Mouse (Mus musculus): ENCODE results near the gene Spock1. TPM values are rescaled to one million over a fixed set of nuclear protein-coding genes. Genes with fewer than 3 reads are reported as not detected.

Gene Spock1
- polyA plus RNA-seq, 1 experiment from 2014 or later: 0.24 TPM

GRCm38 (mm10) chr13:57525946-57526345 is 382.2 kb downstream of the Spock1 start:
- H3K4me2 ChIP-seq: no peak overlapping the region
- H3K9ac ChIP-seq: no peak overlapping the region
- H3K27ac ChIP-seq: no peak overlapping the region
- H3K9me3 ChIP-seq (replicated peaks): no peaks in the 10 kb centered on the region
- H3K4me3 ChIP-seq (replicated peaks): no peak overlapping the region
- peaks cover 7% of the 10 kb centered on the region; the same call in 1 of the 2 replicates for H3K4me1 ChIP-seq (replicated peaks)
- H3K36me3 ChIP-seq: no peaks in the 10 kb centered on the region
- no peak for ATAC-seq (ENCODE audit: low read depth)
- no peaks in the 10 kb centered on the region for H3K27me3 ChIP-seq
- DNase-seq: no peak

- Histone ChIP-seq H3K36me3 (no peaks in the 10 kb centered on the region), H3K9ac (no peak overlapping the region), H3K4me1 (replicated peaks) (peaks cover 7% of the 10 kb centered on the region; the same call in 1 of the 2 replicates), H3K9me3 (replicated peaks) (no peaks in the 10 kb centered on the region), H3K4me2 (no peak overlapping the region), H3K4me3 (replicated peaks) (no peak overlapping the region), H3K27me3 (no peaks in the 10 kb centered on the region), H3K27ac (no peak overlapping the region)
- DNase-seq (no peak), ATAC-seq (ENCODE audit: low read depth) (no peak)
- 31% methylated on average over 3 of the region's 3 CpGs for WGBS (ENCODE audit: insufficient replicate concordance)
These were observed 383.6 kb downstream of the Spock1 start for GRCm38 (mm10) chr13:57524546-57524945.

GRCm38 (mm10) chr13:57523366-57523765 is 384.8 kb downstream of the Spock1 start:
- Histone ChIP-seq H3K4me2 (no peak overlapping the region), H3K4me3 (replicated peaks) (no peak overlapping the region), H3K27me3 (no peaks in the 10 kb centered on the region), H3K9ac (no peak overlapping the region), H3K9me3 (replicated peaks) (no peaks in the 10 kb centered on the region), H3K36me3 (no peaks in the 10 kb centered on the region), H3K27ac (no peak overlapping the region), H3K4me1 (replicated peaks) (peaks cover 7% of the 10 kb centered on the region; the same call in 1 of the 2 replicates)
- DNase-seq (no peak), ATAC-seq (ENCODE audit: low read depth) (no peak)
- 73% methylated on average over 5 of the region's 5 CpGs for WGBS (ENCODE audit: insufficient replicate concordance)

- Histone ChIP-seq H3K4me3 (replicated peaks) (no peak overlapping the region), H3K27ac (no peak overlapping the region), H3K4me2 (no peak overlapping the region), H3K9ac (no peak overlapping the region), H3K27me3 (no peaks in the 10 kb centered on the region), H3K36me3 (no peaks in the 10 kb centered on the region), H3K9me3 (replicated peaks) (no peaks in the 10 kb centered on the region), H3K4me1 (replicated peaks) (peaks cover 7% of the 10 kb centered on the region; the same call in 1 of the 2 replicates)
- ATAC-seq (ENCODE audit: low read depth) (peak; percentile 26; the same call in 1 of the 2 replicates), DNase-seq (no peak)
- 63% methylated on average over 4 of the region's 4 CpGs for WGBS (ENCODE audit: insufficient replicate concordance)
These were observed 385.8 kb downstream of the Spock1 start for GRCm38 (mm10) chr13:57522319-57522718.

GRCm38 (mm10) chr13:57521152-57521551 is 387.0 kb downstream of the Spock1 start:
- WGBS (ENCODE audit: insufficient replicate concordance): 3% methylated on average over 3 of the region's 3 CpGs
- H3K4me1 ChIP-seq (replicated peaks): peaks cover 7% of the 10 kb centered on the region; the same call in 1 of the 2 replicates
- no peak overlapping the region for H3K4me2 ChIP-seq
- ATAC-seq (ENCODE audit: low read depth) (no peak), DNase-seq (peak; percentile 4)
- no peak overlapping the region for H3K27ac ChIP-seq
- no peaks in the 10 kb centered on the region for H3K36me3 ChIP-seq
- H3K9me3 ChIP-seq (replicated peaks): no peaks in the 10 kb centered on the region
- H3K4me3 ChIP-seq (replicated peaks): no peak overlapping the region
- no peak overlapping the region for H3K9ac ChIP-seq
- no peaks in the 10 kb centered on the region for H3K27me3 ChIP-seq

- H3K4me2 ChIP-seq: no peak overlapping the region
These were observed 388.3 kb downstream of the Spock1 start for GRCm38 (mm10) chr13:57519790-57520189.

GRCm38 (mm10) chr13:57515737-57516136 is 392.4 kb downstream of the Spock1 start:
- Histone ChIP-seq H3K9ac (no peak overlapping the region), H3K9me3 (replicated peaks) (no peaks in the 10 kb centered on the region), H3K4me1 (replicated peaks) (no peaks in the 10 kb centered on the region), H3K27ac (no peak overlapping the region), H3K4me2 (no peak overlapping the region), H3K27me3 (no peaks in the 10 kb centered on the region), H3K4me3 (replicated peaks) (no peak overlapping the region), H3K36me3 (no peaks in the 10 kb centered on the region)
- DNase-seq (no peak), ATAC-seq (ENCODE audit: low read depth) (no peak)
- 47% methylated on average over 11 of the region's 11 CpGs for whole genome bisulfite sequencing (ENCODE audit: insufficient replicate concordance)

More at GRCm38 (mm10) chr13:57519790-57520189, 388.3 kb downstream of the Spock1 start:
- no peaks in the 10 kb centered on the region for H3K9me3 ChIP-seq (replicated peaks)
- no peak overlapping the region for H3K9ac ChIP-seq
- no peak for DNase-seq
- 59% methylated on average over 11 of the region's 11 CpGs for WGBS (ENCODE audit: insufficient replicate concordance)
- no peaks in the 10 kb centered on the region for H3K36me3 ChIP-seq
- H3K27ac ChIP-seq: no peak overlapping the region
- no peak overlapping the region for H3K4me3 ChIP-seq (replicated peaks)
- H3K4me1 ChIP-seq (replicated peaks): peaks cover 7% of the 10 kb centered on the region; the same call in 1 of the 2 replicates
- no peaks in the 10 kb centered on the region for H3K27me3 ChIP-seq
- ATAC-seq (ENCODE audit: low read depth): no peak

GRCm38 (mm10) chr13:57501552-57501951 is 406.6 kb downstream of the Spock1 start:
- H3K27me3 ChIP-seq: no peaks in the 10 kb centered on the region
- H3K27ac ChIP-seq: no peak overlapping the region
- H3K9me3 ChIP-seq (replicated peaks): peaks cover 4% of the 10 kb centered on the region; the same call in 1 of the 2 replicates
- no peaks in the 10 kb centered on the region for H3K36me3 ChIP-seq
- H3K4me2 ChIP-seq: no peak overlapping the region
- no peak overlapping the region for H3K4me3 ChIP-seq (replicated peaks)
- DNase-seq: no peak
- no peaks in the 10 kb centered on the region for H3K4me1 ChIP-seq (replicated peaks)
- no peak overlapping the region for H3K9ac ChIP-seq
- no peak for ATAC-seq (ENCODE audit: low read depth)
- 66% methylated on average over 7 of the region's 7 CpGs for WGBS (ENCODE audit: insufficient replicate concordance)

- H3K36me3 ChIP-seq: no peaks in the 10 kb centered on the region
- H3K27ac ChIP-seq: no peak overlapping the region
- DNase-seq (no peak), ATAC-seq (ENCODE audit: low read depth) (peak; percentile 41; the same call in 1 of the 2 replicates)
- no peaks in the 10 kb centered on the region for H3K4me1 ChIP-seq (replicated peaks)
- H3K4me3 ChIP-seq (replicated peaks): no peak overlapping the region
- no peak overlapping the region for H3K4me2 ChIP-seq
- WGBS (ENCODE audit: insufficient replicate concordance): 62% methylated on average over 7 of the region's 7 CpGs
- H3K9me3 ChIP-seq (replicated peaks): no peaks in the 10 kb centered on the region; the same call in 1 of the 2 replicates
- no peaks in the 10 kb centered on the region for H3K27me3 ChIP-seq
- H3K9ac ChIP-seq: no peak overlapping the region
These were observed 411.4 kb downstream of the Spock1 start for GRCm38 (mm10) chr13:57496778-57497177.

- H3K4me3 ChIP-seq (replicated peaks): no peak overlapping the region
- DNase-seq (no peak), ATAC-seq (ENCODE audit: low read depth) (no peak)
- no peak overlapping the region for H3K9ac ChIP-seq
- no peaks in the 10 kb centered on the region for H3K4me1 ChIP-seq (replicated peaks)
- H3K9me3 ChIP-seq (replicated peaks): no peaks in the 10 kb centered on the region
- no peaks in the 10 kb centered on the region for H3K27me3 ChIP-seq
- 30% methylated on average over 1 of the region's 1 CpGs for WGBS (ENCODE audit: insufficient replicate concordance)
- no peak overlapping the region for H3K27ac ChIP-seq
- H3K4me2 ChIP-seq: no peak overlapping the region
- no peaks in the 10 kb centered on the region for H3K36me3 ChIP-seq
These were observed 413.3 kb downstream of the Spock1 start for GRCm38 (mm10) chr13:57494838-57495237.

- no peak for ATAC-seq (ENCODE audit: low read depth)
These were observed 419.2 kb downstream of the Spock1 start for GRCm38 (mm10) chr13:57488926-57489325.

GRCm38 (mm10) chr13:57484426-57485168 is 423.5 kb downstream of the Spock1 start:
- ATAC-seq (ENCODE audit: low read depth) (no peak), DNase-seq (no peak)
- H3K9me3 ChIP-seq (replicated peaks): no peaks in the 10 kb centered on the region
- no peak overlapping the region for H3K4me2 ChIP-seq
- WGBS (ENCODE audit: insufficient replicate concordance): 73% methylated on average over 16 of the region's 16 CpGs
- H3K27ac ChIP-seq: no peak overlapping the region
- no peaks in the 10 kb centered on the region for H3K36me3 ChIP-seq
- H3K4me1 ChIP-seq (replicated peaks): no peaks in the 10 kb centered on the region
- no peak overlapping the region for H3K4me3 ChIP-seq (replicated peaks)
- H3K27me3 ChIP-seq: no peaks in the 10 kb centered on the region
- H3K9ac ChIP-seq: no peak overlapping the region

More at GRCm38 (mm10) chr13:57488926-57489325, 419.2 kb downstream of the Spock1 start:
- H3K9ac ChIP-seq: no peak overlapping the region
- no peak overlapping the region for H3K4me3 ChIP-seq (replicated peaks)
- no peaks in the 10 kb centered on the region for H3K9me3 ChIP-seq (replicated peaks)
- H3K27me3 ChIP-seq: no peaks in the 10 kb centered on the region
- DNase-seq: no peak
- H3K4me1 ChIP-seq (replicated peaks): no peaks in the 10 kb centered on the region
- 66% methylated on average over 8 of the region's 8 CpGs for WGBS (ENCODE audit: insufficient replicate concordance)
- no peak overlapping the region for H3K4me2 ChIP-seq
- H3K27ac ChIP-seq: no peak overlapping the region
- no peaks in the 10 kb centered on the region for H3K36me3 ChIP-seq

Data from liver, embryonic 13.5 days (tissue).